Mouse (Mus musculus): ENCODE measurements around the gene Zfp488.

DNA sequence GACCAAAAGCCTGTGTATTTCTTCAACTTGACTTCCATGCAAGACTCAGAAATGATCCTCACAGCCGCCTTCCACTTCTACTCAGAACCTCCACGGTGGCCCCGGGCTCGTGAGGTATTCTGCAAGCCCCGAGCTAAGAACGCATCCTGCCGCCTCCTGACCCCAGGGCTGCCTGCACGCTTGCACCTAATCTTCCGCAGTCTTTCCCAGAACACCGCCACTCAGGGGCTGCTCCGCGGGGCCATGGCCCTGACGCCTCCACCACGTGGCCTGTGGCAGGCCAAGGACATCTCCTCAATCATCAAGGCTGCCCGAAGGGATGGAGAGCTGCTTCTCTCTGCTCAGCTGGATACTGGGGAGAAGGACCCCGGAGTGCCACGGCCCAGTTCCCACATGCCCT lies 46.7 kb downstream of the Zfp488 start:
- TF ChIP-seq GATA1 (IDR thresholded peaks at IDR 0.05; ENCODE audit: low read length) (no peak), TAL1 (IDR thresholded peaks at IDR 0.05; ENCODE audit: low read length) (no peak)

Measured in erythroblast, embryonic 14.5 days (primary cell).